Mouse (Mus musculus) bone marrow, adult 2 months (tissue): Measurements from ENCODE around the gene Gpc5.
"Not testable (repeated sequence)": the region's sequence is repeated elsewhere in the genome, so short reads cannot be mapped to it uniquely, and the experiment has no call there.

Experiments used
- CTCF ChIP-seq: fragments of 200-500 bp; IDR thresholded peaks from 2 replicates; pipeline ENCODE4 v1.5.1; 2011; ENCODE audit warnings: low read length, control low read depth; ENCODE audit not compliant: control insufficient read depth, insufficient read depth
- POLR2A ChIP-seq: fragments of 200-500 bp; IDR thresholded peaks from 2 replicates; pipeline ENCODE4 v1.6.1; 2011; ENCODE audit warnings: low read depth, mild to moderate bottlenecking, control low read depth, low read length, borderline replicate concordance; ENCODE audit not compliant: control insufficient read depth

DNA sequence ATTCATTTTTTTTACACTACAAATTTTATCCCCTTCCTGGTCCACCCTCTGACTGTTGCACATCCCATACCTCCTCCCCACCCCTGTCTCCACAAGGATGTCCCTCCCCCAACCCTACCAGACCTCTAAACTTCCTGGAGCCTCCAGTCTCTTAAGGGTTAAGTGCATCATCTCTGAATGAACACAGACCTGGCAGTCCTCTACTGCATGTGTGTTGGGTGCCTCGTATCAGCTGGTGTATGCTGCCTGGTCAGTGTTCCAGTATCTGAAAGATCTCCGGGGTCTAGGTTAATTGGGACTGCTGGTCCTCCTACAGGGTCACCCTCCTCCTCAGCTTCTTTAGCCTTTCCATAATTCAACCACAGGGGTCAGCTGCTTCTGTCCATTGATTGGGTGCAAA lies 25.9 kb upstream of the Gpc5 start:
- TF ChIP-seq POLR2A, CTCF: not testable (repeated sequence)
